Mouse (Mus musculus) limb, embryonic 12.5 days (tissue): ENCODE data around the gene Nfx1. TPM values are rescaled to one million over a fixed set of nuclear protein-coding genes. Genes with fewer than 3 reads are reported as not detected.

Experiments used
- ATAC-seq: fragments of 200-750 bp; cut with Nextera tagmentation; 2 replicates; pipeline ENCODE4 v1.8.0; 2017; ENCODE audit warnings: low read depth, moderate TSS enrichment; ENCODE audit not compliant: insufficient number of reproducible peaks, insufficient read depth, low FRiP score, low TSS enrichment
- H3K27ac ChIP-seq: fragments of 300-500 bp; sonication (generic); 2 replicates; pipeline ENCODE4 v1.5.1; 2016; ENCODE audit warnings: mild to moderate bottlenecking, moderate library complexity
- H3K27me3 ChIP-seq: fragments of 300-500 bp; sonication (generic); 2 replicates; pipeline ENCODE4 v1.6.1; 2016; ENCODE audit warnings: mild to moderate bottlenecking, moderate library complexity
- H3K36me3 ChIP-seq: fragments of 300-500 bp; sonication (generic); 2 replicates; pipeline ENCODE4 v1.6.1; 2016; ENCODE audit warnings: mild to moderate bottlenecking, moderate library complexity
- H3K4me1 ChIP-seq: fragments of 300-500 bp; sonication (generic); replicated peaks from 2 replicates; pipeline ENCODE4 v1.6.1; 2016
- H3K4me2 ChIP-seq: fragments of 300-500 bp; sonication (generic); 2 replicates; pipeline ENCODE4 v1.6.1; 2016; ENCODE audit warnings: mild to moderate bottlenecking, moderate library complexity
- H3K4me3 ChIP-seq: fragments of 300-500 bp; sonication (generic); replicated peaks from 2 replicates; pipeline ENCODE4 v1.5.1; 2016; ENCODE audit warnings: mild to moderate bottlenecking
- H3K9ac ChIP-seq: fragments of 300-500 bp; sonication (generic); replicated peaks from 2 replicates; pipeline ENCODE4 v1.6.1; 2016; ENCODE audit warnings: mild to moderate bottlenecking, moderate library complexity
- H3K9me3 ChIP-seq: fragments of 300-500 bp; sonication (generic); 2 replicates; pipeline ENCODE4 v1.6.1; 2016; ENCODE audit warnings: mild to moderate bottlenecking, moderate library complexity
- WGBS: fragments of 180-500 bp; shearing (Covaris S2); methylation state at CpG from one replicate; pipeline ENCODE4 v1.1.7; 2016; 5-methylcytosine and 5-hydroxymethylcytosine counted together
- polyA plus RNA-seq: library from polyadenylated mRNA; unstranded; fragments of >200 nt; fragmentation: Nextera tagmentation; extraction: Ambion mirVana; gene quantifications from 2 replicates; pipeline ENCODE4 v1.2.1, GENCODE M21; 2016

Nfx1 gene
- polyA plus RNA-seq, 1 experiment from 2014 or later = 106 TPM

GRCm38 (mm10) chr4:41026086-41026787 lies 55.5 kb downstream of the Nfx1 start:
- Histone ChIP-seq H3K9me3 (no peaks in the 10 kb centered on the region), H3K9ac (no peak overlapping the region), H3K4me2 (no peak overlapping the region), H3K4me1 (no peaks in the 10 kb centered on the region), H3K4me3 (no peak overlapping the region), H3K27ac (no peak overlapping the region), H3K27me3 (no peaks in the 10 kb centered on the region), H3K36me3 (peaks cover 66% of the 10 kb centered on the region)
- ATAC-seq = no peak
- WGBS = 62% methylated on average over 8 of the region's 8 CpGs

GRCm38 (mm10) chr4:41027872-41028271 lies 57.2 kb downstream of the Nfx1 start:
- Histone ChIP-seq H3K4me1 (no peaks in the 10 kb centered on the region), H3K36me3 (peaks cover 51% of the 10 kb centered on the region), H3K27ac (no peak overlapping the region), H3K9ac (no peak overlapping the region), H3K4me3 (no peak overlapping the region), H3K9me3 (no peaks in the 10 kb centered on the region), H3K27me3 (no peaks in the 10 kb centered on the region), H3K4me2 (no peak overlapping the region)
- WGBS = 85% methylated on average over 3 of the region's 3 CpGs
- ATAC-seq = no peak

- 85% methylated on average over 4 of the region's 4 CpGs for whole genome bisulfite sequencing
- no peak for ATAC-seq
These were observed 57.6 kb downstream of the Nfx1 start for GRCm38 (mm10) chr4:41028272-41028671.

GRCm38 (mm10) chr4:41029372-41029771 lies 58.7 kb downstream of the Nfx1 start:
- Histone ChIP-seq H3K9ac (no peak overlapping the region), H3K9me3 (no peaks in the 10 kb centered on the region), H3K27ac (no peak overlapping the region), H3K4me1 (no peaks in the 10 kb centered on the region), H3K36me3 (peaks cover 36% of the 10 kb centered on the region), H3K4me3 (no peak overlapping the region), H3K27me3 (no peaks in the 10 kb centered on the region), H3K4me2 (no peak overlapping the region)
- 91% methylated on average over 5 of the region's 5 CpGs for WGBS
- ATAC-seq = no peak

More at GRCm38 (mm10) chr4:41028272-41028671, 57.6 kb downstream of the Nfx1 start:
- H3K4me2 ChIP-seq = no peak overlapping the region
- H3K9ac ChIP-seq = no peak overlapping the region
- H3K36me3 ChIP-seq = peaks cover 47% of the 10 kb centered on the region
- no peak overlapping the region for H3K27ac ChIP-seq
- H3K4me3 ChIP-seq = no peak overlapping the region
- H3K4me1 ChIP-seq = no peaks in the 10 kb centered on the region
- no peaks in the 10 kb centered on the region for H3K27me3 ChIP-seq
- no peaks in the 10 kb centered on the region for H3K9me3 ChIP-seq

- Histone ChIP-seq H3K27me3 (no peaks in the 10 kb centered on the region), H3K4me1 (no peaks in the 10 kb centered on the region), H3K9me3 (no peaks in the 10 kb centered on the region), H3K4me2 (no peak overlapping the region), H3K9ac (no peak overlapping the region), H3K27ac (no peak overlapping the region), H3K36me3 (peaks cover 17% of the 10 kb centered on the region), H3K4me3 (no peak overlapping the region)
- no peak for ATAC-seq
- WGBS = 86% methylated on average over 3 of the region's 3 CpGs
These were observed 60.5 kb downstream of the Nfx1 start for GRCm38 (mm10) chr4:41031242-41031641.

GRCm38 (mm10) chr4:41037942-41038341 lies 67.2 kb downstream of the Nfx1 start:
- no peaks in the 10 kb centered on the region for H3K9me3 ChIP-seq
- no peaks in the 10 kb centered on the region for H3K36me3 ChIP-seq
- no peaks in the 10 kb centered on the region for H3K27me3 ChIP-seq
- no peak overlapping the region for H3K4me3 ChIP-seq
- ATAC-seq = no peak
- H3K9ac ChIP-seq = no peak overlapping the region
- no peak overlapping the region for H3K4me2 ChIP-seq
- 54% methylated on average over 3 of the region's 3 CpGs for WGBS
- no peak overlapping the region for H3K27ac ChIP-seq
- no peaks in the 10 kb centered on the region for H3K4me1 ChIP-seq

- WGBS = 70% methylated on average over 7 of the region's 7 CpGs
- ATAC-seq = no peak
- Histone ChIP-seq H3K27ac (no peak overlapping the region), H3K4me3 (no peak overlapping the region), H3K27me3 (no peaks in the 10 kb centered on the region), H3K9me3 (no peaks in the 10 kb centered on the region), H3K9ac (no peak overlapping the region), H3K36me3 (no peaks in the 10 kb centered on the region), H3K4me1 (no peaks in the 10 kb centered on the region), H3K4me2 (no peak overlapping the region)
These were observed 70.3 kb downstream of the Nfx1 start for GRCm38 (mm10) chr4:41040983-41041382.

- Histone ChIP-seq H3K36me3 (no peaks in the 10 kb centered on the region), H3K27me3 (no peaks in the 10 kb centered on the region), H3K4me2 (no peak overlapping the region), H3K9ac (no peak overlapping the region), H3K27ac (no peak overlapping the region), H3K4me1 (peaks cover 6% of the 10 kb centered on the region), H3K4me3 (no peak overlapping the region), H3K9me3 (no peaks in the 10 kb centered on the region)
- ATAC-seq = no peak
- 78% methylated on average over 12 of the region's 12 CpGs for WGBS
These were observed 72.2 kb downstream of the Nfx1 start for GRCm38 (mm10) chr4:41042880-41043279.

GRCm38 (mm10) chr4:41043961-41044360 lies 73.3 kb downstream of the Nfx1 start:
- H3K4me1 ChIP-seq = peaks cover 12% of the 10 kb centered on the region
- no peak for ATAC-seq
- no peak overlapping the region for H3K9ac ChIP-seq
- H3K4me3 ChIP-seq = no peak overlapping the region
- no peaks in the 10 kb centered on the region for H3K27me3 ChIP-seq
- no peak overlapping the region for H3K4me2 ChIP-seq
- H3K9me3 ChIP-seq = no peaks in the 10 kb centered on the region
- H3K36me3 ChIP-seq = no peaks in the 10 kb centered on the region
- no peak overlapping the region for H3K27ac ChIP-seq
- WGBS = 80% methylated on average over 5 of the region's 5 CpGs

- no peaks in the 10 kb centered on the region for H3K27me3 ChIP-seq
- no peak for ATAC-seq
- no peak overlapping the region for H3K4me2 ChIP-seq
- H3K9me3 ChIP-seq = no peaks in the 10 kb centered on the region
- no peak overlapping the region for H3K4me3 ChIP-seq
- no peak overlapping the region for H3K27ac ChIP-seq
- no peak overlapping the region for H3K9ac ChIP-seq
- no peaks in the 10 kb centered on the region for H3K36me3 ChIP-seq
- peaks cover 12% of the 10 kb centered on the region for H3K4me1 ChIP-seq
- 85% methylated on average over 3 of the region's 3 CpGs for WGBS
These were observed 74.6 kb downstream of the Nfx1 start for GRCm38 (mm10) chr4:41045288-41045687.

GRCm38 (mm10) chr4:41046254-41046795 lies 75.6 kb downstream of the Nfx1 start:
- H3K36me3 ChIP-seq = no peaks in the 10 kb centered on the region
- no peak overlapping the region for H3K9ac ChIP-seq
- WGBS = 85% methylated on average over 13 of the region's 13 CpGs
- no peak overlapping the region for H3K4me2 ChIP-seq
- ATAC-seq = no peak
- H3K9me3 ChIP-seq = no peaks in the 10 kb centered on the region
- H3K4me3 ChIP-seq = no peak overlapping the region
- no peaks in the 10 kb centered on the region for H3K27me3 ChIP-seq
- H3K27ac ChIP-seq = no peak overlapping the region
- H3K4me1 ChIP-seq = peaks cover 12% of the 10 kb centered on the region
